ENCODE assay signal across 3 mouse cellular contexts in genomic region chr15:75047313-75047969, GRCm38 (mm10). TPM values are rescaled to one million over a fixed set of nuclear protein-coding genes. Genes with fewer than 3 reads are reported as not detected.
"Had no signal": no experiment of that assay in that cellular context is flagged by ENCODE, and none has a peak within 500 bp of the region (broad histone marks: within the 10 kb centered on the region; RNA-seq: fewer than 3 reads in every experiment).

No protein-coding gene starts in this region.

RNA-seq across cellular contexts. Expression of gene Ly6c1, which starts 1.2 kb away (rescaled TPM):
- total RNA-seq: hematopoietic stem cell, adult 5-6 weeks had no signal

RNA-seq across cellular contexts. Expression of gene Ly6a, which starts 49.6 kb away (rescaled TPM):
- total RNA-seq: granulocyte monocyte progenitor cell, adult 5-6 weeks had no signal
- polyA plus RNA-seq: hindbrain, embryonic 13.5 days had no signal
